Mouse (Mus musculus) CH12.LX (cell line): Measurements from ENCODE around the gene Csf2rb. TPM values are rescaled to one million over a fixed set of nuclear protein-coding genes. Genes with fewer than 3 reads are reported as not detected.

Experiments
- DNase-seq: peaks from one replicate; pipeline ENCODE4 v3.0.0-alpha.2; 2013; ENCODE audit errors: extremely low read depth
- H3K27ac ChIP-seq: 2 replicates; pipeline ENCODE4 v1.5.1; 2012; ENCODE audit warnings: low read depth, mild to moderate bottlenecking, control low read depth, moderate library complexity; ENCODE audit not compliant: insufficient read depth
- H3K27me3 ChIP-seq: replicated peaks from 2 replicates; pipeline ENCODE3; 2012; ENCODE audit warnings: inconsistent platforms
- H3K36me3 ChIP-seq, 2 experiments: replicated peaks in 1 of 2; 2 replicates each; pipeline versions ENCODE3 to v1.6.1; 2012; ENCODE audit warnings: inconsistent platforms in 1 of 2, low read length in 1 of 2, mild to moderate bottlenecking in 1 of 2, mixed read lengths in 1 of 2, moderate library complexity in 1 of 2; ENCODE audit not compliant: control insufficient read depth in 1 of 2, insufficient read depth in 1 of 2
- H3K4me1 ChIP-seq, 2 experiments: 2 replicates each; pipeline ENCODE4 v1.6.1; 2012; ENCODE audit warnings: inconsistent platforms in 1 of 2, moderate library complexity in 1 of 2; ENCODE audit not compliant: insufficient read depth in 2 of 2, control insufficient read depth in 1 of 2
- H3K4me2 ChIP-seq: 2 replicates; pipeline ENCODE4 v1.6.1; 2012; ENCODE audit warnings: low read depth, mild to moderate bottlenecking, control low read depth; ENCODE audit not compliant: poor library complexity, insufficient read depth, severe bottlenecking
- H3K4me3 ChIP-seq, 3 experiments: fragments of 150-350 bp in 1 of 3; sonication (generic) in 1 of 3; replicated peaks in 1 of 3; 2 replicates each; pipeline versions ENCODE3 to v1.5.1; 2011 to 2012; ENCODE audit warnings: low read depth in 2 of 3, low read length in 2 of 3, mild to moderate bottlenecking in 2 of 3, moderate library complexity in 2 of 3, control low read depth in 1 of 3, improper control_type of control experiment in 1 of 3, inconsistent platforms in 1 of 3, mixed read lengths in 1 of 3; ENCODE audit not compliant: poor library complexity in 1 of 3
- H3K79me2 ChIP-seq: replicated peaks from 2 replicates; pipeline ENCODE4 v1.6.1; 2012; ENCODE audit warnings: mild to moderate bottlenecking, moderate library complexity; ENCODE audit not compliant: control insufficient read depth, poor library complexity, insufficient read depth, severe bottlenecking; ENCODE audit errors: extremely low read depth
- H3K9ac ChIP-seq: 2 replicates; pipeline ENCODE4 v1.6.1; 2012; ENCODE audit warnings: low read depth, mild to moderate bottlenecking, control low read depth, moderate library complexity; ENCODE audit not compliant: insufficient read depth
- H3K9me3 ChIP-seq: replicated peaks from 2 replicates; pipeline ENCODE3; 2012; ENCODE audit warnings: low read length, inconsistent platforms, mixed read lengths
- BHLHE40 ChIP-seq: IDR thresholded peaks from 2 replicates; pipeline ENCODE4 v1.6.1; 2011; ENCODE audit warnings: mild to moderate bottlenecking, low read depth, low read length, improper control_type of control experiment
- CHD1 ChIP-seq: IDR thresholded peaks from 2 replicates; pipeline ENCODE4 v1.6.1; 2012; ENCODE audit warnings: low read depth, low read length, improper control_type of control experiment, inconsistent platforms
- CHD2 ChIP-seq: IDR thresholded peaks from 2 replicates; pipeline ENCODE4 v1.6.1; 2011; ENCODE audit warnings: low read length, improper control_type of control experiment
- CTCF ChIP-seq, 2 experiments: IDR thresholded peaks in 1 of 2; conservative IDR thresholded peaks in 1 of 2; 2 replicates each; pipeline ENCODE4 v1.5.1; 2011 to 2012; ENCODE audit warnings: low read depth in 2 of 2, low read length in 2 of 2, improper control_type of control experiment in 1 of 2, inconsistent platforms in 1 of 2, mild to moderate bottlenecking in 1 of 2, moderate library complexity in 1 of 2
- E2F4 ChIP-seq: IDR thresholded peaks from 2 replicates; pipeline ENCODE4 v1.6.1; 2011; ENCODE audit warnings: low read depth, low read length, improper control_type of control experiment; ENCODE audit not compliant: insufficient replicate concordance
- ELF1 ChIP-seq: IDR thresholded peaks from 2 replicates; pipeline ENCODE4 v1.6.1; 2014; ENCODE audit warnings: low read depth, mild to moderate bottlenecking, inconsistent platforms, low read length, improper control_type of control experiment
- EP300 ChIP-seq: IDR thresholded peaks from 2 replicates; pipeline ENCODE4 v1.6.1; 2011; ENCODE audit warnings: low read length, improper control_type of control experiment
- ETS1 ChIP-seq: conservative IDR thresholded peaks from 2 replicates; pipeline ENCODE4 v1.6.1; 2012; ENCODE audit warnings: low read depth, mild to moderate bottlenecking, inconsistent platforms, low read length, improper control_type of control experiment, moderate library complexity
- GABPA ChIP-seq: IDR thresholded peaks from 2 replicates; pipeline ENCODE4 v1.6.1; 2012; ENCODE audit warnings: low read depth, low read length, improper control_type of control experiment, inconsistent platforms; ENCODE audit not compliant: insufficient replicate concordance
- HCFC1 ChIP-seq: IDR thresholded peaks from 2 replicates; pipeline ENCODE4 v1.6.1; 2012; ENCODE audit warnings: low read depth, mild to moderate bottlenecking, inconsistent platforms, low read length, improper control_type of control experiment
- IRF4 ChIP-seq: IDR thresholded peaks from 2 replicates; pipeline ENCODE4 v1.6.1; 2014; ENCODE audit warnings: low read depth, mild to moderate bottlenecking, inconsistent platforms, low read length, improper control_type of control experiment
- JUN ChIP-seq: IDR thresholded peaks from 2 replicates; pipeline ENCODE4 v1.6.1; 2011; ENCODE audit warnings: low read depth, mild to moderate bottlenecking, low read length, improper control_type of control experiment, moderate library complexity; ENCODE audit not compliant: insufficient read depth
- JUND ChIP-seq: conservative IDR thresholded peaks from 2 replicates; pipeline ENCODE4 v1.6.1; 2011; ENCODE audit warnings: low read depth, low read length, improper control_type of control experiment
- KAT2A ChIP-seq: IDR thresholded peaks from 2 replicates; pipeline ENCODE4 v1.6.1; 2012; ENCODE audit warnings: low read length, improper control_type of control experiment, inconsistent platforms; ENCODE audit not compliant: insufficient replicate concordance
- MAFK ChIP-seq: IDR thresholded peaks from 2 replicates; pipeline ENCODE4 v1.6.1; 2011; ENCODE audit warnings: low read length, improper control_type of control experiment; ENCODE audit not compliant: insufficient replicate concordance
- MAX ChIP-seq: IDR thresholded peaks from 2 replicates; pipeline ENCODE4 v1.6.1; 2011; ENCODE audit warnings: low read length, improper control_type of control experiment
- MAZ ChIP-seq: IDR thresholded peaks from 2 replicates; pipeline ENCODE4 v1.6.1; 2012; ENCODE audit warnings: low read depth, mild to moderate bottlenecking, inconsistent platforms, low read length, improper control_type of control experiment, moderate library complexity
- MEF2A ChIP-seq: IDR thresholded peaks from 2 replicates; pipeline ENCODE4 v1.6.1; 2014; ENCODE audit warnings: low read depth, mild to moderate bottlenecking, inconsistent platforms, low read length, improper control_type of control experiment, borderline replicate concordance
- MXI1 ChIP-seq: IDR thresholded peaks from 2 replicates; pipeline ENCODE4 v1.6.1; 2011; ENCODE audit warnings: mild to moderate bottlenecking, low read depth, low read length, improper control_type of control experiment
- MYC ChIP-seq: IDR thresholded peaks from 2 replicates; pipeline ENCODE4 v1.6.1; 2011; ENCODE audit warnings: low read depth, mild to moderate bottlenecking, improper control_type of control experiment, low read length
- NELFE ChIP-seq: IDR thresholded peaks from 2 replicates; pipeline ENCODE4 v1.6.1; 2011; ENCODE audit warnings: low read depth, low read length, improper control_type of control experiment
- NRF1 ChIP-seq: IDR thresholded peaks from 2 replicates; pipeline ENCODE4 v1.6.1; 2014; ENCODE audit warnings: low read depth, mild to moderate bottlenecking, inconsistent platforms, low read length, improper control_type of control experiment, moderate library complexity
- PAX5 ChIP-seq: IDR thresholded peaks from 2 replicates; pipeline ENCODE4 v1.6.1; 2012; ENCODE audit warnings: low read length, inconsistent platforms, mixed read lengths
- POLR2A ChIP-seq: IDR thresholded peaks from 2 replicates; pipeline ENCODE4 v1.6.1; 2011; ENCODE audit warnings: low read depth, mild to moderate bottlenecking, improper control_type of control experiment, low read length
- POLR2AphosphoS2 ChIP-seq: IDR thresholded peaks from 2 replicates; pipeline ENCODE4 v1.6.1; 2011; ENCODE audit warnings: low read depth, low read length, improper control_type of control experiment
- RAD21 ChIP-seq: IDR thresholded peaks from 2 replicates; pipeline ENCODE4 v1.6.1; 2011; ENCODE audit warnings: low read depth, mild to moderate bottlenecking, low read length, improper control_type of control experiment, moderate library complexity
- RCOR1 ChIP-seq: conservative IDR thresholded peaks from 2 replicates; pipeline ENCODE4 v1.6.1; 2012; ENCODE audit warnings: low read depth, mild to moderate bottlenecking, inconsistent platforms, low read length, improper control_type of control experiment
- SIN3A ChIP-seq: IDR thresholded peaks from 2 replicates; pipeline ENCODE4 v1.6.1; 2012; ENCODE audit warnings: low read length, improper control_type of control experiment, inconsistent platforms
- SMC3 ChIP-seq: IDR thresholded peaks from 2 replicates; pipeline ENCODE4 v1.6.1; 2011; ENCODE audit warnings: low read depth, low read length, improper control_type of control experiment
- TBP ChIP-seq: conservative IDR thresholded peaks from 2 replicates; pipeline ENCODE4 v1.6.1; 2011; ENCODE audit warnings: low read depth, low read length, improper control_type of control experiment
- TCF12 ChIP-seq: IDR thresholded peaks from 2 replicates; pipeline ENCODE4 v1.6.1; 2014; ENCODE audit warnings: low read depth, mild to moderate bottlenecking, inconsistent platforms, low read length, improper control_type of control experiment
- UBTF ChIP-seq: IDR thresholded peaks from 2 replicates; pipeline ENCODE4 v1.6.1; 2012; ENCODE audit warnings: low read depth, mild to moderate bottlenecking, inconsistent platforms, low read length, improper control_type of control experiment, moderate library complexity
- USF1 ChIP-seq: IDR thresholded peaks from 2 replicates; pipeline ENCODE4 v1.6.1; 2014; ENCODE audit warnings: low read depth, mild to moderate bottlenecking, inconsistent platforms, low read length, improper control_type of control experiment
- USF2 ChIP-seq: conservative IDR thresholded peaks from 2 replicates; pipeline ENCODE4 v1.6.1; 2011; ENCODE audit warnings: low read depth, low read length, improper control_type of control experiment
- ZC3H11A ChIP-seq: IDR thresholded peaks from 2 replicates; pipeline ENCODE4 v1.6.1; 2012; ENCODE audit warnings: low read depth, mild to moderate bottlenecking, inconsistent platforms, low read length, improper control_type of control experiment
- ZKSCAN1 ChIP-seq: IDR thresholded peaks from 2 replicates; pipeline ENCODE4 v1.6.1; 2012; ENCODE audit warnings: low read depth, inconsistent platforms, low read length, improper control_type of control experiment, borderline replicate concordance
- ZMIZ1 ChIP-seq: IDR thresholded peaks from 2 replicates; pipeline ENCODE4 v1.6.1; 2012; ENCODE audit warnings: low read depth, mild to moderate bottlenecking, inconsistent platforms, low read length, improper control_type of control experiment
- ZNF384 ChIP-seq: IDR thresholded peaks from 2 replicates; pipeline ENCODE4 v1.6.1; 2012; ENCODE audit warnings: low read depth, low read length, improper control_type of control experiment, inconsistent platforms
- dilution Hi-C: fragments of 300-500 bp; cut with MboI; formaldehyde crosslinking; loops from 2 replicates; pipeline ENCODE4 v1.14.3; 2020; ENCODE audit warnings: low sequenced_read_pairs; ENCODE audit not compliant: extremely low pct_unique_long_range_greater_than_20kb, extremely low pct_ligation_motif_present
- in situ Hi-C: fragments of 300-500 bp; cut with MboI; formaldehyde crosslinking; loops from 3 replicates; pipeline ENCODE4 v1.14.3; 2019; ENCODE audit warnings: low sequenced_read_pairs, low pct_ligation_motif_present, low pct_unique_long_range_greater_than_20kb, mixed read lengths
- polyA plus RNA-seq: library from polyadenylated mRNA; unstranded; fragments of >175 nt; gene quantifications from 2 replicates; pipeline ENCODE4 v1.2.1, GENCODE M21; 2012; ENCODE audit warnings: low read depth; ENCODE audit not compliant: insufficient read length
- total RNA-seq, 2 experiments: library from RNA; depleted of rRNA; stranded (reverse); fragments of 300-350 nt in 1 of 2; fragments of >200 nt in 1 of 2; gene quantifications; 2 replicates each; pipeline ENCODE4 v1.2.3; 2012 to 2014

The Csf2rb gene
- total and polyA plus RNA-seq, 3 experiments: 134 to 222 (median 179) TPM

DNA sequence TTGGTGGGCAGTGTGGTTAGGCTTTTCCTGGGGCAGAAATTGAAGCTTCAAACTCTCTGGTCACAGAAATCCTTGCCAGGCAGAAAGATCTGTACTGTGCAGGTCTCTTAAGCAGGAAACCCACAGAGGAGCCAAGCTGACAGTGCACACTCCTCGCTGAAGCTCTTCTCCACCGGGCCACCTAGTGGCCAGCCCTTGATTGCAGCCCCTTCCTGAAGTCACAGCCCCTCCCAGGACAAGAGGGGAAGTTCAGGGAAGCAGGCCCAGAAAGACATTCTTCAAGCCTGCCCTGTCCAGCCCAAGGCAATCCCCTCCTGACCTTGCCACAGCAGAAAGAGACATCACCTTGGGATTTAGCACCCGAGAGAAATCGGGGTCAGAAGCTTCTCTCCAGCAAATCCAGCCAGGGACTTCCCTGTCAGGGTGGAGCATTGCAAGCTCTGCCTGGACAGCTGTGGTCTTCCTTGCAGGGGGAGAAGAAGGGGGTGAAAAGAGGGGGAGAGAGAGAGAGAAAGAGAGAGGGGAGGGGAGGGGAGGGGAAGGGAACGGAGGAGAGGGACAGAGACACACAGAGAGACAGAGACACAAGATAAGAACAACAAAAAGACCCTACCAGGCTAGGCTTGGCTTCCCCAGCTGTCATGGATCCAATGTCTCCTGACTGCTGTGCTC, 4.6 kb upstream of the Csf2rb start:
- H3K4me2 ChIP-seq: no peak overlapping the region
- no peak for TF ChIP-seq JUND
- TF ChIP-seq E2F4: no peak
- 0 out of 2 replicates have a peak, but pooled peaks have one; percentile 47 for TF ChIP-seq MYC
- no peak for TF ChIP-seq JUN
- TF ChIP-seq ZC3H11A: peak; percentile 30
- 0 out of 2 replicates have a peak, but pooled peaks have one; percentile 28 for TF ChIP-seq HCFC1
- no peak for TF ChIP-seq GABPA
- TF ChIP-seq SIN3A: peak; percentile 36
- no peak for TF ChIP-seq PAX5
- no peak for TF ChIP-seq POLR2AphosphoS2
- TF ChIP-seq ZKSCAN1: no peak
- TF ChIP-seq ELF1: peak; percentile 73
- TF ChIP-seq SMC3: peak; percentile 91
- TF ChIP-seq MAZ: peak; percentile 86
- TF ChIP-seq USF2: no peak
- no peak for TF ChIP-seq CHD1
- no peak for TF ChIP-seq POLR2A
- peak; percentile 45; the same call in 1 of the 2 replicates for TF ChIP-seq MEF2A
- TF ChIP-seq RAD21: peak; percentile 75
- TF ChIP-seq UBTF: no peak
- peak; percentile 52 for TF ChIP-seq IRF4
- no peak for TF ChIP-seq MXI1
- TF ChIP-seq NRF1: no peak
- no peak; the same call in 1 of the 2 replicates for TF ChIP-seq BHLHE40
- no peak; the same call in 1 of the 2 replicates for TF ChIP-seq ETS1
- no peak for TF ChIP-seq CHD2
- no peak for TF ChIP-seq MAFK
- no peak for TF ChIP-seq USF1
- TF ChIP-seq ZNF384: no peak
- TF ChIP-seq ZMIZ1: no peak
- TF ChIP-seq KAT2A: 0 out of 2 replicates have a peak, but pooled peaks have one; percentile 31
- peak; percentile 40; the same call in 1 of the 2 replicates for TF ChIP-seq TCF12
- peak; percentile 20; the same call in 1 of the 2 replicates for TF ChIP-seq EP300
- TF ChIP-seq MAX: no peak
- no peak for TF ChIP-seq NELFE
- TF ChIP-seq CTCF (conservative IDR thresholded peaks at IDR 0.05 in 1 of 2, IDR thresholded peaks at IDR 0.05 in 1 of 2; ENCODE audit: low read depth in 2 of 2, low read length in 2 of 2): peak; percentile 81 to 94
- TF ChIP-seq RCOR1: no peak
- no peak for TF ChIP-seq TBP
- peaks cover 0 to 1% of the 10 kb centered on the region in 2 experiments for H3K36me3 ChIP-seq
- in situ Hi-C loops (loop anchor here (10.0 kb wide), 1 partner anchor 346 kb away; the partner anchor contains the start of gene Eif3d), dilution Hi-C loops (no loop called here)
- DNase-seq: peak; percentile 78
- no peak overlapping the region for H3K4me3 ChIP-seq
- H3K9me3 ChIP-seq: no peaks in the 10 kb centered on the region
- H3K4me1 ChIP-seq: peaks cover 37 to 56% of the 10 kb centered on the region in 2 experiments
- no peak overlapping the region; the same call in 1 of the 2 replicates for H3K27ac ChIP-seq
- peaks cover 7% of the 10 kb centered on the region for H3K79me2 ChIP-seq
- peak overlapping the region; percentile 12; the same call in 1 of the 2 replicates for H3K9ac ChIP-seq
- H3K27me3 ChIP-seq: no peaks in the 10 kb centered on the region
